In genomic region chr10:60885348-60886275, GRCm38 (mm10) we compare ENCODE assay signal across 9 mouse cellular contexts. TPM values are rescaled to one million over a fixed set of nuclear protein-coding genes. Genes with fewer than 3 reads are reported as not detected.
DNase-seq lines count a peak whose midpoint lies in the region; ATAC-seq and TF ChIP-seq lines count a peak whose summit lies in the region.
"Had no signal": no experiment of that assay in that cellular context is flagged by ENCODE, and none has a peak within 500 bp of the region (broad histone marks: within the 10 kb centered on the region; RNA-seq: fewer than 3 reads in every experiment).

No protein-coding gene starts in this region.

- no peak for ATAC-seq in heart, embryonic 15.5 days (replicated peaks; ENCODE audit: insufficient number of reproducible peaks, insufficient read depth, low FRiP score, low read depth)
- peak; percentile 80 for ATAC-seq in embryonic facial prominence, embryonic 11.5 days (replicated peaks; ENCODE audit: insufficient number of reproducible peaks, low FRiP score, low TSS enrichment, low read depth)
- ATAC-seq in intestine, embryonic 16.5 days, result peak; percentile 75
- ATAC-seq in midbrain, postnatal 0 days (ENCODE audit: low FRiP score), result peak; percentile 79

- no peak overlapping the region for H3K9ac ChIP-seq in heart, embryonic 15.5 days
- peak overlapping the region; percentile 18; the same call in 1 of the 2 replicates for H3K9ac ChIP-seq in embryonic facial prominence, embryonic 11.5 days (replicated peaks; ENCODE audit: low read length)
- H3K9ac ChIP-seq in intestine, embryonic 16.5 days (ENCODE audit: low read depth, low read length), result no peak overlapping the region
- H3K9ac ChIP-seq in midbrain, postnatal 0 days (replicated peaks; ENCODE audit: low read length, poor library complexity, severe bottlenecking), result no peak overlapping the region; the same call in 1 of the 2 replicates

- 0 out of 2 replicates have a peak, but pooled peaks cover 6% of the 10 kb centered on the region for H3K27me3 ChIP-seq in heart, embryonic 15.5 days
- no peaks in the 10 kb centered on the region for H3K27me3 ChIP-seq in embryonic facial prominence, embryonic 11.5 days (ENCODE audit: control insufficient read depth, insufficient read depth, low read length)
- no peaks in the 10 kb centered on the region for H3K27me3 ChIP-seq in intestine, embryonic 16.5 days (replicated peaks; ENCODE audit: control insufficient read depth, insufficient read depth, low read length)
- H3K27me3 ChIP-seq in midbrain, postnatal 0 days (ENCODE audit: insufficient read depth, low read length), result no peaks in the 10 kb centered on the region

- TF ChIP-seq CTCF in midbrain, postnatal 0 days (IDR thresholded peaks at IDR 0.05), result no peak

- H3K27ac ChIP-seq in heart, embryonic 15.5 days, result no peak overlapping the region
- H3K27ac ChIP-seq in embryonic facial prominence, embryonic 11.5 days (replicated peaks; ENCODE audit: low read depth, low read length), result no peak overlapping the region
- no peak overlapping the region for H3K27ac ChIP-seq in intestine, embryonic 16.5 days (ENCODE audit: low read length)
- H3K27ac ChIP-seq in midbrain, postnatal 0 days (ENCODE audit: low read depth, low read length), result no peak overlapping the region

- H3K4me1 ChIP-seq in heart, embryonic 15.5 days (replicated peaks), result peaks cover 14% of the 10 kb centered on the region
- H3K4me1 ChIP-seq in embryonic facial prominence, embryonic 11.5 days (ENCODE audit: control insufficient read depth, insufficient read depth, low read length), result no peaks in the 10 kb centered on the region
- H3K4me1 ChIP-seq in intestine, embryonic 16.5 days (ENCODE audit: control insufficient read depth, insufficient read depth, low read length), result no peaks in the 10 kb centered on the region
- H3K4me1 ChIP-seq in midbrain, postnatal 0 days (ENCODE audit: insufficient read depth, low read length), result peaks cover 4% of the 10 kb centered on the region; the same call in 1 of the 2 replicates

- H3K4me3 ChIP-seq in heart, embryonic 15.5 days, result peak overlapping the region; percentile 17; the same call in 1 of the 2 replicates
- H3K4me3 ChIP-seq in embryonic facial prominence, embryonic 11.5 days (ENCODE audit: low read depth, low read length), result no peak overlapping the region
- H3K4me3 ChIP-seq in intestine, embryonic 16.5 days (ENCODE audit: low read length), result no peak overlapping the region
- 0 out of 2 replicates have a peak overlapping the region, but pooled peaks have one; percentile 5 for H3K4me3 ChIP-seq in midbrain, postnatal 0 days (ENCODE audit: low read depth, low read length)

- no peaks in the 10 kb centered on the region for H3K36me3 ChIP-seq in heart, embryonic 15.5 days
- H3K36me3 ChIP-seq in embryonic facial prominence, embryonic 11.5 days (replicated peaks; ENCODE audit: control insufficient read depth, insufficient read depth, low read depth, low read length), result no peaks in the 10 kb centered on the region
- H3K36me3 ChIP-seq in intestine, embryonic 16.5 days (ENCODE audit: control insufficient read depth, insufficient read depth, low read length), result no peaks in the 10 kb centered on the region
- no peaks in the 10 kb centered on the region for H3K36me3 ChIP-seq in midbrain, postnatal 0 days (ENCODE audit: insufficient read depth, low read length)

- peak overlapping the region; percentile 44 for H3K4me2 ChIP-seq in heart, embryonic 15.5 days
- H3K4me2 ChIP-seq in embryonic facial prominence, embryonic 11.5 days (ENCODE audit: low read depth, low read length), result peak overlapping the region; percentile 38; the same call in 1 of the 2 replicates
- peak overlapping the region; percentile 32; the same call in 1 of the 2 replicates for H3K4me2 ChIP-seq in intestine, embryonic 16.5 days (ENCODE audit: low read depth, low read length)
- H3K4me2 ChIP-seq in midbrain, postnatal 0 days (ENCODE audit: low read depth, low read length, poor library complexity, severe bottlenecking), result peak overlapping the region; percentile 35

- 27% methylated on average over 25 of the region's 25 CpGs for WGBS in heart, embryonic 15.5 days
- 25% methylated on average over 24 of the region's 25 CpGs for WGBS in embryonic facial prominence, embryonic 11.5 days
- 32% methylated on average over 25 of the region's 25 CpGs for WGBS in intestine, embryonic 16.5 days
- 22% methylated on average over 24 of the region's 25 CpGs for WGBS in midbrain, postnatal 0 days

- H3K9me3 ChIP-seq in heart, embryonic 15.5 days (replicated peaks), result no peaks in the 10 kb centered on the region
- H3K9me3 ChIP-seq in embryonic facial prominence, embryonic 11.5 days (replicated peaks; ENCODE audit: control insufficient read depth, low read length), result no peaks in the 10 kb centered on the region
- no peaks in the 10 kb centered on the region for H3K9me3 ChIP-seq in intestine, embryonic 16.5 days (ENCODE audit: control insufficient read depth, low read length)
- H3K9me3 ChIP-seq in midbrain, postnatal 0 days (ENCODE audit: low read length), result no peaks in the 10 kb centered on the region

- DNase-seq in heart, adult 11 months, result no peak
- peak; percentile 68 for DNase-seq in embryonic facial prominence, embryonic 11.5 days (ENCODE audit: low spot score)
- DNase-seq in midbrain, postnatal 0 days (ENCODE audit: low spot score), result peak; percentile 49
- no peak for DNase-seq in c-Kit-positive CD71-positive TER-119-positive erythroid progenitor cells, embryonic 14.5 days (ENCODE audit: low spot score)
- DNase-seq in adipocyte (ENCODE audit: low spot score), result no peak
- no peak for DNase-seq in left cerebral cortex, adult 8-10 months (ENCODE audit: low spot score in 2 of 2)
- DNase-seq: thymus, postnatal 25 days had no signal

RNA-seq across cellular contexts. Expression of gene Unc5b, which starts 54.2 kb away (rescaled TPM):
- polyA plus RNA-seq in heart, embryonic 15.5 days (2015; fragmentation: Nextera tagmentation; extraction: Ambion mirVana), result 11.7 TPM in 2 replicates
- polyA plus RNA-seq in embryonic facial prominence, embryonic 11.5 days (2014; fragmentation: Nextera tagmentation; extraction: Ambion mirVana), result 4.0 and 4.7 TPM in 2 replicates
- 4.3 and 4.6 TPM in 2 replicates for polyA plus RNA-seq in intestine, embryonic 16.5 days (2015; fragmentation: Nextera tagmentation; extraction: Ambion mirVana)
- 13.5 and 17.1 TPM in 2 replicates for total RNA-seq in midbrain, postnatal 0 days (2014; rRNA removed)
- polyA plus RNA-seq in midbrain, postnatal 0 days (2015; fragmentation: Nextera tagmentation; extraction: Ambion mirVana), result 1.1 and 1.3 TPM in 2 replicates
- 10 to 100 TPM; 14.5 to 16.4 (median 15.3) TPM for total RNA-seq in left cerebral cortex, adult 8-10 months (2022)

Comparison
In these comparisons a context has a peak if more than half of its experiments do, and no peak if none do; other contexts are left out.
1. H3K4me3 ChIP-seq: peak in heart, embryonic 15.5 days (single experiment) and midbrain, postnatal 0 days (single experiment); none in embryonic facial prominence, embryonic 11.5 days (single experiment) and intestine, embryonic 16.5 days (single experiment).
2. DNase-seq: peak in embryonic facial prominence, embryonic 11.5 days (single experiment) and midbrain, postnatal 0 days (single experiment); none in heart, adult 11 months (single experiment), c-Kit-positive CD71-positive TER-119-positive erythroid progenitor cells, embryonic 14.5 days (single experiment), adipocyte (single experiment) and left cerebral cortex, adult 8-10 months (0 of 2).
3. Peak in every context shown above with its lines, with median percentiles within 50 percentile points of each other: H3K4me2 ChIP-seq.